Mouse (Mus musculus): ENCODE results near the gene Tmem159. TPM values are rescaled to one million over a fixed set of nuclear protein-coding genes. Genes with fewer than 3 reads are reported as not detected.

Gene Tmem159
- total RNA-seq (2015) (10.4 and 12.8 TPM in 2 replicates), total RNA-seq (2017) (7.9 and 11.1 TPM in 2 replicates)

GRCm38 (mm10) chr7:120102164-120102972, at the start of gene Tmem159:
Gene Tmem159, plus strand, starts transcription at chr7:120102353.
- peak; percentile 85 for ATAC-seq (ENCODE audit: poor library complexity, severe bottlenecking)

- no peak for ATAC-seq (ENCODE audit: poor library complexity, severe bottlenecking)
These were observed 48.1 kb upstream of the Tmem159 start for GRCm38 (mm10) chr7:120054016-120054415.

- ATAC-seq (ENCODE audit: poor library complexity, severe bottlenecking): no peak
These were observed 46.7 kb upstream of the Tmem159 start for GRCm38 (mm10) chr7:120055479-120055878.

DNA sequence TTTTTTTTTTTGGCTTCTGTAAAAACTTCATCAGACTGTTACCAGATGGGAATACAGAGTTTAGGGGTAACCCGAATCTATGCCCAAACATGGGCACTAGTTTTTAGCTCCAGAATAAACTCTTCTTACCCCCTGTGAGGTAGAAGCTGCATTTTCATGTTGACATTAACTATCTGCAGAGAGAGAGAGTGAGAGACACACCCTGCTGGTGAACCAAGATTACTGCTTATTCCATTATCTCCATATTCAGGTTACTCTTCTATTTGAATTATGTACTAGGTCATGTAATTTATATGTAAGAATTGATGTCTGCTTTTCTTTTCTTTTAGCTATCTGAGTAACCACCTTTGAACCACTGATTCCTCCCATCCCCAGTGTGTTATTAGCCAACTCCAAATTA, 38.1 kb upstream of the Tmem159 start:
- no peak for ATAC-seq (ENCODE audit: poor library complexity, severe bottlenecking)

DNA sequence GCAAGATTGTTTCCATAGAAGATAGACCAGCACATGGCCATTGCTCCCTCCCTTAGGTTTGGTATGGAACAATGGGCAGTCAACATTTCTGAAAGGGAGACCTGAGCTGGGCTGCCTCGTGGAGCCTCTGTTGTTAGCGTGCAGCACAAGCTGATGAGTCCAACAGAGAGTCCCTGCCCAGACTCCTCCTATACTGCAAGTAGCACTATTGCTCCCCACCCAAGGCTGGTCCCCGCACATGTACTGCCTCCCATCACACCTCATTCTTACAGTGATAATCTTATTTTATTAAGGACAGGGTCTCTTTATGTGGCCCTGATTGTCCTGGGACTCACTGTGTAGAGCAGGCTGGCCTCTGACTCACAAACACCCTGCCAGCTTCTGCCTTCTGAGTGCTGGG, 34.0 kb upstream of the Tmem159 start:
- no peak for ATAC-seq (ENCODE audit: poor library complexity, severe bottlenecking)

DNA sequence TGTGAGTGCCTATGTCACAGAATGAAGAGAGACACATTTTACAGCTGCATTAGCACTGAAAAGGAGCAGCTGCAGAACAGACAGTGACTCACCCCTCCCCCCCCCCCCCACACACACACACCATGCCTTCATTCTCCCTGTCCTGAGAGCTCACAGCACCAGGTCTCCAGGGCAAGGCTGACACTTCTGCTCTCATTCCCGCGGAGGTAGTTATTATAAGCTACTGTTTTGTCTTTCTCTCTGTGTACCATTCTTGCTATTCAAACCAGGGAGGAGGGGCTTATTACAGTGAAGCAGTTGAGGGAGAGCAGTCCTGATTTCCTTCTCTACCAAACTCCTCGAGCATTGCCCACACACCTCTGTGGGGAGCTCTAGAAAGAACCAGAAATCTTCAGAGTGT, 33.0 kb upstream of the Tmem159 start:
- no peak for ATAC-seq (ENCODE audit: poor library complexity, severe bottlenecking)

- no peak for ATAC-seq (ENCODE audit: poor library complexity, severe bottlenecking)
These were observed 22.0 kb upstream of the Tmem159 start for GRCm38 (mm10) chr7:120080177-120080576.

GRCm38 (mm10) chr7:120093033-120093432, 9.1 kb upstream of the Tmem159 start:
- no peak for ATAC-seq (ENCODE audit: poor library complexity, severe bottlenecking)

GRCm38 (mm10) chr7:120094216-120094615, 7.9 kb upstream of the Tmem159 start:
- ATAC-seq (ENCODE audit: poor library complexity, severe bottlenecking): no peak

- no peak for ATAC-seq (ENCODE audit: poor library complexity, severe bottlenecking)
These were observed 7.0 kb upstream of the Tmem159 start, which contains the start of gene Dnah3 for GRCm38 (mm10) chr7:120095180-120095579. Gene Dnah3, minus strand, starts transcription at chr7:120095280.

GRCm38 (mm10) chr7:120097845-120098244, 4.3 kb upstream of the Tmem159 start:
- peak; percentile 38 for ATAC-seq (ENCODE audit: poor library complexity, severe bottlenecking)

DNA sequence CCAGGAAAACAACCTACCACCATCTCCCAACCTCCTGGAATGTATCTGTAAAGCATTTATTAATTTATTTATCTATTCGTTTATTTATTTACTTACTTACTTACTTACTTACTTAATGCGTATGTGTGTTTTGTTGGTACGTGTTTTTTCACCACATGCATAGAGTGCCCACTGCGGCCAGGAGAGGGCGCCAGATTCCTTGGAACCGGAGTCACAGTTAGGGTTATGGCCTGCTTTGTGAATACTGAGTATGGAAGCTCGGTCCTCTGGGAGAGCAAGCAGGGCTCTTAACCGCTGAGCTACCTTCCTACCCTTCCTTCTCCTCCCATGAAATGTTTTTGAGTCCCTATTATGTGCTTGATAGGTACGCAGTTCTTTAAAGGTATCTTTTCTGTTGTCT, 3.8 kb upstream of the Tmem159 start:
- peak; percentile 51 for ATAC-seq (ENCODE audit: poor library complexity, severe bottlenecking)

DNA sequence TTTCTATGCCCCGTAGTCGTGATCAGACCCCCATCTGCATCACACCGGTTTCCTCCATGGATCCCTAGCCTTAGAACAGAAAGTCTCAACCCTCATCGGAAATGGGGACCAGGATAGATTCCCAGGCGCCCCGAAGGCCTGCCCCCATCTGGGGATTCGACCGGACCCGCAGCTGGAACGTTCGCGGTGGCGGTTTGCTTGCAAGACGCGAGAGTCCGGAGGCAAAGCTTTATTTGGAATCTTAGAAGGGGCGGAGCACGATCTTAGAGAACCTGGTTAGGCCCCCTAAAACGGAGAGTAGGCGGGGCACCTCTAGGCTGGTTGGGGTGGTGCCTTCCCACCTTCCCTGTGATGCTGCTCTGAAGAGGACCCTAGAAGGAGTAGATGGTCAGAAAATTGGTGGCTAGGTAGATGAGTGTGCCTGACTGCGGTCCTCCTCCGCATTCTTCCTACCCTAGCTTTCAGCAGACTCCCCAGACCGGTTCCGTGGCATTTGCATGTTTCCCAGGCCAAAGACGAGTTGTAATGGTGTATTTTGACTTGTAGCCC, 940 bp downstream of the Tmem159 start:
- ATAC-seq (ENCODE audit: poor library complexity, severe bottlenecking): 0 out of 2 replicates have a peak, but pooled peaks have one; percentile 1

- ATAC-seq (ENCODE audit: poor library complexity, severe bottlenecking): no peak
These were observed 2.8 kb downstream of the Tmem159 start for GRCm38 (mm10) chr7:120104975-120105374.

- no peak for ATAC-seq (ENCODE audit: poor library complexity, severe bottlenecking)
These were observed 4.2 kb downstream of the Tmem159 start for GRCm38 (mm10) chr7:120106356-120106755.

GRCm38 (mm10) chr7:120109676-120110075, 7.5 kb downstream of the Tmem159 start:
- ATAC-seq (ENCODE audit: poor library complexity, severe bottlenecking): no peak

DNA sequence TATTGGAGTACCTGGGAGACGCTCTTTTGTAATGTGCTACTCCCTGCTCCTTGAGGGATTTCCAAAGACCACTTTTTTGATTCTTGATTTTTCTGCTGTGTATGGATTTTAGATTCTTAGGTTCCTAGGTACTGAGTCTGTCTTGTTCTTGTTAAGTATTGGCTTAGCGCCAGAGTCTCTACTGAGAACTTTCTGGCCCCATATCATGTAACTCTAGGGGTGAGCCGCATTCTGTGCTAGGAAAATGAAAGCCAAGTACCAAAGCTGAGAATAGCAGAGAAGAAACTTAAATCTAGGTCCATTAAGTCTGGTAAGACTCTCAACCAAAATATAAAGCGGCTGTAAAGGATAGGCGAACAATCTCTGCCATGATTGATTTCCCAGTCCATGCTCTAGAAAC, 14.8 kb downstream of the Tmem159 start:
- ATAC-seq (ENCODE audit: poor library complexity, severe bottlenecking): no peak

DNA sequence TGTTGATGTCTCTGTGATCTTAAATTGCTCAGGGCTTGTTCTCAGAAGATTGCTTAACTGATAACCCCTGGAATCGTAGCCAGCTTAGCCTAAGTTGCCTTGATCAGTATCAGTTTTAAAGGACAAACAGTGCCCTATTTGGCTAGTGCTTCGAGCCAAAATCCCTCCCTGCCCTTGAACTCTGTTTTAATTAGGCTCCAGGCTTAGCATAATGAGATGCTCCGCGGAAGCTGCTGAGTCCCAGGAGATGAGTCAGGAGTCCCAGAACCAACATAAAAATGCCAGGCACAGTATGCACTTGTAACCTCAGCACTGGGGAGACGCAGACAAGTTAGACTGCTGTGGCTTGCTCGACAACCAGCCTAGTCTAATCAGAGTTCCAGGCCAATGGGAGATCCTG, 15.4 kb downstream of the Tmem159 start:
- ATAC-seq (ENCODE audit: poor library complexity, severe bottlenecking): no peak

DNA sequence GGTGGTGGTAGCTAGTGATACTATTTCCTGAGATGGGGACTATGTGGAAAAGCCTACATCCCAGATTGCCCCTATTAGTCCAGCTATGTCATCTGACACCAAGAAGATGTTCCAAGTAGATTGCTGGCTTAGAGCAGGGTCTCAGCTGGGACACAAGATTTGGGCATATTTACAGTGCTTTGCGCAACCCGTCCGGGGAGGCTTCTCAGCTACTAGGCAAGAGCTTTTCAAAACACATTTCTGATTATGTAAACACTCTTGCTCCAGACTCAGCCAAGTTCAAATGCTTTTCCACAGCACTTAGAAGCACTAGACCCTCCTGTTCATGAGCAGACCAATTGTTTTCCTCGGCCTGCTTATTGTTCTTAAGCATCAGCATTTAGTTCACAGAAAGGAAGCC, 21.6 kb downstream of the Tmem159 start:
- peak; percentile 37 for ATAC-seq (ENCODE audit: poor library complexity, severe bottlenecking)

GRCm38 (mm10) chr7:120124844-120125243, 22.7 kb downstream of the Tmem159 start:
- peak; percentile 73 for ATAC-seq (ENCODE audit: poor library complexity, severe bottlenecking)

- ATAC-seq (ENCODE audit: poor library complexity, severe bottlenecking): no peak
These were observed 25.0 kb downstream of the Tmem159 start for GRCm38 (mm10) chr7:120126976-120127685.

GRCm38 (mm10) chr7:120127686-120128059, 25.5 kb downstream of the Tmem159 start:
- ATAC-seq (ENCODE audit: poor library complexity, severe bottlenecking): no peak

Data from megakaryocyte, adult 5-6 weeks (primary cell).